Mouse (Mus musculus) liver, embryonic 15.5 days (tissue): ENCODE data around the gene Abca7. TPM values are rescaled to one million over a fixed set of nuclear protein-coding genes. Genes with fewer than 3 reads are reported as not detected.
A peak's percentile ranks its signal among the peaks of the same experiment; 100 is the strongest.

Experiments used
- ATAC-seq: fragments of 200-750 bp; cut with Nextera tagmentation; 2 replicates; pipeline ENCODE4 v1.8.0; 2017; ENCODE audit warnings: moderate number of reproducible peaks, mild to moderate bottlenecking, moderate library complexity; ENCODE audit not compliant: insufficient read depth
- H3K27ac ChIP-seq: fragments of 300-500 bp; sonication (generic); replicated peaks from 2 replicates; pipeline ENCODE4 v1.5.1; 2015; ENCODE audit warnings: mild to moderate bottlenecking, inconsistent platforms
- H3K27me3 ChIP-seq: fragments of 300-500 bp; sonication (generic); 2 replicates; pipeline ENCODE4 v1.6.1; 2015; ENCODE audit warnings: mild to moderate bottlenecking, inconsistent platforms
- H3K36me3 ChIP-seq: fragments of 300-500 bp; sonication (generic); replicated peaks from 2 replicates; pipeline ENCODE4 v1.6.1; 2015; ENCODE audit warnings: moderate library complexity, mild to moderate bottlenecking, inconsistent platforms
- H3K4me1 ChIP-seq: fragments of 300-500 bp; sonication (generic); replicated peaks from 2 replicates; pipeline ENCODE4 v1.6.1; 2015; ENCODE audit warnings: inconsistent platforms
- H3K4me2 ChIP-seq: fragments of 300-500 bp; sonication (generic); 2 replicates; pipeline ENCODE4 v1.6.1; 2015; ENCODE audit warnings: moderate library complexity, mild to moderate bottlenecking, inconsistent platforms
- H3K4me3 ChIP-seq: fragments of 300-500 bp; sonication (generic); replicated peaks from 2 replicates; pipeline ENCODE4 v1.5.1; 2015; ENCODE audit warnings: mild to moderate bottlenecking, inconsistent platforms
- H3K9ac ChIP-seq: fragments of 300-500 bp; sonication (generic); 2 replicates; pipeline ENCODE4 v1.6.1; 2015; ENCODE audit warnings: moderate library complexity, mild to moderate bottlenecking, inconsistent platforms
- H3K9me3 ChIP-seq: fragments of 300-500 bp; sonication (generic); replicated peaks from 2 replicates; pipeline ENCODE4 v1.6.1; 2016; ENCODE audit warnings: inconsistent platforms
- WGBS: fragments of 180-500 bp; shearing (Covaris S2); methylation state at CpG from one replicate; pipeline ENCODE4 v1.1.7; 2015; ENCODE audit warnings: mixed read lengths; ENCODE audit not compliant: insufficient replicate concordance; 5-methylcytosine and 5-hydroxymethylcytosine counted together
- polyA plus RNA-seq: library from polyadenylated mRNA; unstranded; fragments of >200 nt; fragmentation: Nextera tagmentation; extraction: Ambion mirVana; gene quantifications from 2 replicates; pipeline ENCODE4 v1.2.1, GENCODE M21; 2015

Abca7 gene
- polyA plus RNA-seq, 1 experiment from 2014 or later, result 7.5 TPM

GRCm38 (mm10) chr10:80021320-80021641 lies 25.0 kb downstream of the Abca7 start:
- 83% methylated on average over 13 of the region's 13 CpGs for WGBS
- no peak overlapping the region for H3K9ac ChIP-seq
- H3K36me3 ChIP-seq, result peaks cover 30% of the 10 kb centered on the region

GRCm38 (mm10) chr10:80022164-80022563 lies 25.9 kb downstream of the Abca7 start:
- Histone ChIP-seq H3K27me3 (no peaks in the 10 kb centered on the region), H3K36me3 (peaks cover 39% of the 10 kb centered on the region), H3K9me3 (no peaks in the 10 kb centered on the region), H3K27ac (no peak overlapping the region), H3K4me3 (no peak overlapping the region), H3K4me1 (peaks cover 70% of the 10 kb centered on the region), H3K9ac (no peak overlapping the region), H3K4me2 (no peak overlapping the region)
- whole genome bisulfite sequencing, result 77% methylated on average over 12 of the region's 12 CpGs
- no peak for ATAC-seq

More at GRCm38 (mm10) chr10:80021320-80021641, 25.0 kb downstream of the Abca7 start:
- Histone ChIP-seq H3K4me3 (no peak overlapping the region), H3K9me3 (no peaks in the 10 kb centered on the region), H3K27ac (no peak overlapping the region), H3K4me2 (no peak overlapping the region), H3K27me3 (no peaks in the 10 kb centered on the region), H3K4me1 (peaks cover 75% of the 10 kb centered on the region)
- no peak for ATAC-seq

DNA sequence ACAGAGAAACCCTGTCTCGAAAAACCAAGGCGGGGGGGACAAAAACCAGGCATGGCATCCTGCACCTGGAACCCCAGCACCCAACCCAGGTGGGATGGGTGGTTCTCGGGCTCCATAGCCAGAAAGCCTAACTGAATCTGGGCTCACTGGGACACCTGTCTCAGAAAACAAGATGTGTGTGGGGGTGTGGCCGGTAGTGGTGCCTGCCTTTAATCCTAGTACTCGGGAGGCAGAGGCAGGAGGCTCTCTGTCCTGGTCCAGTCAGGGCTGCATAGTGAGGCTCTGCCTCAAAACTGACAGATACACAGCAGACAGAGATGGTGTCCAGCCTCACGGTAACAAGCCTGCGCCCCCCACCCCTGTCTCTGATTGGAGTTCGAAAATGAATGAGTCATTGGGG lies 26.5 kb downstream of the Abca7 start:
- no peak for ATAC-seq
- Histone ChIP-seq H3K36me3 (peaks cover 46% of the 10 kb centered on the region), H3K27me3 (no peaks in the 10 kb centered on the region), H3K4me1 (peaks cover 70% of the 10 kb centered on the region), H3K4me2 (no peak overlapping the region), H3K4me3 (no peak overlapping the region), H3K9me3 (no peaks in the 10 kb centered on the region), H3K27ac (no peak overlapping the region), H3K9ac (no peak overlapping the region)
- whole genome bisulfite sequencing, result 75% methylated on average over 8 of the region's 8 CpGs

- Histone ChIP-seq H3K4me3 (no peak overlapping the region), H3K9me3 (no peaks in the 10 kb centered on the region), H3K4me1 (peaks cover 73% of the 10 kb centered on the region), H3K36me3 (peaks cover 51% of the 10 kb centered on the region), H3K9ac (no peak overlapping the region), H3K27ac (peak overlapping the region; percentile 42), H3K27me3 (no peaks in the 10 kb centered on the region), H3K4me2 (no peak overlapping the region)
- WGBS, result 67% methylated on average over 5 of the region's 5 CpGs
- ATAC-seq, result no peak
Measured at GRCm38 (mm10) chr10:80023758-80024157, 27.5 kb downstream of the Abca7 start.

DNA sequence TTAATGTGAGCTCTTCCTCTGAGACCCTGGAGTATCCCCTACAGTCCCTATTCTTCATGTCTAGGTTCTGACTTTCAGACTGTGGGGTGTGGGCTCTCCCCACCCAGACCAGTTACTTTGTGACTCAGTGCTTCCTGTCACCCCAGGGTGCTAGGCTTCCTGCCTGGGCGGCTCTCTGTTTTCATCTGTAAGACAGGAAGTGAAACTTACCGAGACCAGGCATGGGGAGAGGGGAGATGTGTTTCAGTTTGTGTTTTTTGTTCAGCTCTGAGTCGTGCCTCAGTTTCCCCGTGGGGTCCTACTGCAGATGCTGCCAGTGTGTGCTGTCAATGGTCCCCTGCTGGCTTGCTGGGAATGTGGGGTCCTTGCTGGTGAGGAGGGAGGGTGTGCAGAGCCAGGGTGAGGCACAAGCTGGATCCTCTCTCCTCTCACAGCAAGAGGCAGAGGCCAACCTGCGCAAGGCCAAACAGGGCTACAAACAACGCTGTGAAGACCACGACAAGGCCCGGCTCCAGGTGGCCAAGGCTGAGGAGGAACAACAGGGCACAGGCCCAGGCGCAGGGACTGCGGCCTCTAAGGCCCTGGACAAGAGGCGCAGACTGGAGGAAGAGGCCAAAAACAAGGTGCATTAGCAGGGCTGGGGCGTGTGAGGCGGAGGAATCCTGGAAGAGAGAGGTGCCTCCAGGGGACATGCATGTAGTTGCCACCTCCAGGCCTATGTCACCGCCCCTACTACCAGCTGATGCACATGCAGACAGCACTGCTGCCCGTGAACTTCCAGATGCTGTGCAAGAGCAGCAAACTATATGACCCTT lies 28.1 kb downstream of the Abca7 start:
- Histone ChIP-seq H3K9ac (no peak overlapping the region), H3K4me1 (peaks cover 70% of the 10 kb centered on the region), H3K4me3 (no peak overlapping the region), H3K36me3 (peaks cover 57% of the 10 kb centered on the region), H3K4me2 (no peak overlapping the region), H3K27me3 (no peaks in the 10 kb centered on the region), H3K27ac (peak overlapping the region; percentile 42), H3K9me3 (no peaks in the 10 kb centered on the region)
- 68% methylated on average over 15 of the region's 15 CpGs for WGBS
- no peak for ATAC-seq

GRCm38 (mm10) chr10:80025044-80025347 lies 28.7 kb downstream of the Abca7 start:
- no peak overlapping the region for H3K4me3 ChIP-seq
- no peaks in the 10 kb centered on the region for H3K9me3 ChIP-seq
- no peak for ATAC-seq
- H3K36me3 ChIP-seq, result peaks cover 60% of the 10 kb centered on the region
- 43% methylated on average over 4 of the region's 4 CpGs for WGBS
- no peak overlapping the region for H3K9ac ChIP-seq
- H3K4me1 ChIP-seq, result peaks cover 65% of the 10 kb centered on the region
- no peaks in the 10 kb centered on the region for H3K27me3 ChIP-seq
- H3K4me2 ChIP-seq, result no peak overlapping the region
- H3K27ac ChIP-seq, result peak overlapping the region; percentile 42; the same call in 1 of the 2 replicates

DNA sequence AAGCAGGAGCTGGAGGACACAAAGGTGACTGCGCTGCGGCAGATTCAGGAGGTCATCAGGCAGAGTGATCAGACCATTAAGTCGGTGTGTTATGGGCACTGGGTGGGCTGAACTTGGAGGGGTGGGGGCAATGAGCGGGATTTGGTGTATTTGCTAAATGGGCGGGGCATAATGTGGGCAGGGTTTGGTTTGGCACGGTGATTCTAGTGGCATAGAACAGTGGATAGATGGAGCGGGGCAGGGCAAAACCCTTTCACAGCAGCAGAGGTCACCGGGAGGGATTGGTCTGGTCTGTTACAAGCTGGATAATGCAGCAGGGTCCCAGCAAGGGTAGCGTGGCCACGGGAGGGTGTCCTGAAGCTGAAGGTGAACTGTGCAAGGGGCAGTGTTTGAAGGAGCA lies 29.2 kb downstream of the Abca7 start:
- Histone ChIP-seq H3K4me1 (peaks cover 61% of the 10 kb centered on the region), H3K9me3 (no peaks in the 10 kb centered on the region), H3K27ac (no peak overlapping the region), H3K9ac (no peak overlapping the region), H3K4me2 (no peak overlapping the region), H3K27me3 (no peaks in the 10 kb centered on the region), H3K4me3 (no peak overlapping the region), H3K36me3 (peaks cover 64% of the 10 kb centered on the region)
- ATAC-seq, result no peak
- 72% methylated on average over 10 of the region's 10 CpGs for WGBS

DNA sequence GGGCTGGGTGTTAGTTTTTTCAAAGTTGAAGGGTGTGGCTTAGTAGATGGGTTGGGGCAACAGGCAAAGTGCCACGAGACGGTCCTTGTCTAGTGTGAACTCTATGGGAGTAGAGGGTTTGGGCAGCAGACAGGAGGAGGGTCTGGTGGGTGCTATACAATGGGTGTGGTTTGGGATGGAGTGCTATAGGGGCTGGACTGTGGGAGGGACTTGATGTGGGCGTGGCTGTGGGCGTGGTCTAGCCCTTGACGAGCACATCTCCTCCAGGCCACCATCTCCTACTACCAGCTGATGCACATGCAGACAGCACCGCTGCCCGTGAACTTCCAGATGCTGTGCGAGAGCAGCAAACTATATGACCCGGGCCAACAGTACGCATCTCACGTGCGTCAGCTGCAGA lies 29.6 kb downstream of the Abca7 start:
- Histone ChIP-seq H3K27ac (no peak overlapping the region), H3K27me3 (no peaks in the 10 kb centered on the region), H3K4me1 (peaks cover 58% of the 10 kb centered on the region), H3K9ac (no peak overlapping the region), H3K9me3 (no peaks in the 10 kb centered on the region), H3K4me3 (no peak overlapping the region), H3K4me2 (no peak overlapping the region), H3K36me3 (peaks cover 65% of the 10 kb centered on the region)
- 58% methylated on average over 12 of the region's 12 CpGs for WGBS
- no peak for ATAC-seq

DNA sequence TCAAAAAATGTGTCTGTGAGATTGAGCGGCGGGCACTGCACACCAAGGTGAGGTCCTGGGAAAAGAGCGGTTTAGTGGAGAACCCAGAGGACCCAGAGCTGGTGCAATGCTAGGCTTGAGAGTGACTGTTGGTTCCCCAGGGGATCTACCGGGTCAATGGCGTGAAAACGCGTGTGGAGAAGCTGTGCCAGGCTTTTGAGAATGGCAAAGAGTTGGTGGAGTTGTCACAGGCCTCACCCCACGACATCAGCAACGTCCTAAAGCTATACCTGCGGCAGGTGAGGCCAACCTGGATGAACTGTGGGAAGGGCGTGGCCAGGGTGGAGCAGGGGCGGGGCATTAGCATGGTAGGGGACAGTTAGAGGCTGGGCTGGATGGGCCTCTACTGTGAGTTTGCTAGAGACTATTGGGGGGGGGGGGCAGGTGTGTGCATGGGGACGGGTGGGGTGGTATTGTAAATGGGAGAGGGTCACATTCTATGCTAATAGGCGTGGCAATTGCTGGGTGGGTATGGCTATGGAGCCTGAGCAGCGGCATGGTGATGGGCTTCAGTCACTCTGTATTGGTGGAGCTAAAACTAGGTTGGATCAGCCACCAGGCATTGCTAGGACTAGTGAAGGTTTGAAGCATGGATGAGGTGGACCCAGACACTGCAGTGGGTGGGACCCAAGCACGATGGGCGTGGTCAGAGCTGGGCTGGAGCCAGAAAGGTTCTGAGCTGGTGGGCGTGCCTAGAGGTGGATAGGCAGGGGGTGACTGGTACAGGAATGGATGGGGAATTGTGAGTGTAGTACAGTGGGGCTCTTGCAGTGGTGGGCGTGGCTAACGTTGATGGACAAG lies 31.6 kb downstream of the Abca7 start:
- Histone ChIP-seq H3K27me3 (no peaks in the 10 kb centered on the region), H3K4me1 (peaks cover 65% of the 10 kb centered on the region)
- no peak for ATAC-seq

GRCm38 (mm10) chr10:80028521-80028846 lies 32.2 kb downstream of the Abca7 start:
- H3K9me3 ChIP-seq, result no peaks in the 10 kb centered on the region
- H3K9ac ChIP-seq, result no peak overlapping the region
- no peak overlapping the region for H3K27ac ChIP-seq
- no peak for ATAC-seq
- H3K4me2 ChIP-seq, result no peak overlapping the region
- H3K27me3 ChIP-seq, result no peaks in the 10 kb centered on the region
- H3K4me3 ChIP-seq, result no peak overlapping the region
- peaks cover 67% of the 10 kb centered on the region for H3K4me1 ChIP-seq
- WGBS, result 87% methylated on average over 13 of the region's 13 CpGs
- peaks cover 53% of the 10 kb centered on the region for H3K36me3 ChIP-seq

More for the DNA sequence above, 31.6 kb downstream of the Abca7 start:
- H3K27ac ChIP-seq, result no peak overlapping the region
- 62% methylated on average over 20 of the region's 20 CpGs for WGBS
- H3K9me3 ChIP-seq, result no peaks in the 10 kb centered on the region
- H3K4me2 ChIP-seq, result no peak overlapping the region
- no peak overlapping the region for H3K4me3 ChIP-seq
- no peak overlapping the region for H3K9ac ChIP-seq
- H3K36me3 ChIP-seq, result peaks cover 55% of the 10 kb centered on the region

DNA sequence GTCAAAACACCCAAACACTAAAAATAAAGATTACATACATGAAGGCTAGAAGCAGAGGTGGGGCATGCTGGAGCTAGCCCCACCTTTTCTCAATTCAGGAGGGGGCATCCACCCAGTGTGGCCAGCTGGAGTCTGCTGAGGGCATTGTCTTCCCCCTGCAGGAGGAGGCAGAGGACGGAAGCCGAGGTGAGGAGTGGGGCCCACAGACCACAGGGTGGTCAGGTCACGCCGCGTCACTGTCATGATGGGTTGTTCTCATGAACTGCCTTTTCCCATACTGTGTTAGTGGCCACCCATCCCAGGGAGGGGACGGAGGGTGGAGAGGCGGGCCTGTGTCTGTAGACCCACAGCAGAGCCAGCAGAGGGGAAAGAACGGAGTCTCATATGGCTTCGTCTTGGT lies 33.9 kb downstream of the Abca7 start:
- Histone ChIP-seq H3K9ac (no peak overlapping the region), H3K36me3 (peaks cover 59% of the 10 kb centered on the region), H3K4me2 (no peak overlapping the region), H3K4me3 (no peak overlapping the region), H3K27ac (no peak overlapping the region), H3K27me3 (no peaks in the 10 kb centered on the region), H3K9me3 (no peaks in the 10 kb centered on the region), H3K4me1 (peaks cover 63% of the 10 kb centered on the region)
- WGBS, result 70% methylated on average over 9 of the region's 9 CpGs
- ATAC-seq, result no peak
